Mouse (Mus musculus) embryonic facial prominence, embryonic 14.5 days (tissue): Measurements from ENCODE around the gene Map1b. TPM values are rescaled to one million over a fixed set of nuclear protein-coding genes. Genes with fewer than 3 reads are reported as not detected.

ENCODE experiments used
- ATAC-seq: fragments of 200-750 bp; cut with Nextera tagmentation; 2 replicates; pipeline ENCODE4 v1.8.0; 2017; ENCODE audit warnings: low read depth, moderate number of reproducible peaks, moderate TSS enrichment
- DNase-seq: peaks from one replicate; pipeline ENCODE4 v3.0.0-alpha.2; 2015; ENCODE audit warnings: low spot score
- H3K27ac ChIP-seq: fragments of 300-500 bp; sonication (generic); replicated peaks from 2 replicates; pipeline ENCODE4 v1.5.1; 2014; ENCODE audit warnings: low read depth, mild to moderate bottlenecking, low read length, moderate library complexity
- H3K27me3 ChIP-seq: fragments of 300-500 bp; sonication (generic); replicated peaks from 2 replicates; pipeline ENCODE4 v1.6.1; 2014; ENCODE audit warnings: low read length; ENCODE audit not compliant: control insufficient read depth, insufficient read depth
- H3K36me3 ChIP-seq: fragments of 300-500 bp; sonication (generic); 2 replicates; pipeline ENCODE4 v1.6.1; 2014; ENCODE audit warnings: low read length, mixed read lengths; ENCODE audit not compliant: control insufficient read depth, insufficient read depth
- H3K4me1 ChIP-seq: fragments of 300-500 bp; sonication (generic); 2 replicates; pipeline ENCODE4 v1.6.1; 2014; ENCODE audit warnings: antibody characterized with exemption, low read length; ENCODE audit not compliant: control insufficient read depth, insufficient read depth
- H3K4me2 ChIP-seq: fragments of 300-500 bp; sonication (generic); 2 replicates; pipeline ENCODE4 v1.6.1; 2014; ENCODE audit warnings: low read depth, mild to moderate bottlenecking, low read length, moderate library complexity, mixed read lengths
- H3K4me3 ChIP-seq: fragments of 300-500 bp; sonication (generic); 2 replicates; pipeline ENCODE4 v1.5.1; 2014; ENCODE audit warnings: low read depth, mild to moderate bottlenecking, low read length
- H3K9ac ChIP-seq: fragments of 300-500 bp; sonication (generic); 2 replicates; pipeline ENCODE4 v1.6.1; 2014; ENCODE audit warnings: low read depth, mild to moderate bottlenecking, low read length, moderate library complexity, mixed read lengths
- H3K9me3 ChIP-seq: fragments of 300-500 bp; sonication (generic); 2 replicates; pipeline ENCODE4 v1.6.1; 2016; ENCODE audit warnings: low read length; ENCODE audit not compliant: control insufficient read depth
- WGBS: fragments of 180-500 bp; shearing (Covaris S2); extraction: QIAGEN DNeasy Blood & Tissue Kit; methylation state at CpG from one replicate; pipeline ENCODE4 v1.1.7; 2014; 5-methylcytosine and 5-hydroxymethylcytosine counted together
- polyA plus RNA-seq: library from polyadenylated mRNA; unstranded; fragments of >200 nt; fragmentation: Nextera tagmentation; extraction: Ambion mirVana; gene quantifications from 2 replicates; pipeline ENCODE4 v1.2.1, GENCODE M21; 2014

Map1b gene
- polyA plus RNA-seq, 1 experiment from 2014 or later, result 203 TPM

DNA sequence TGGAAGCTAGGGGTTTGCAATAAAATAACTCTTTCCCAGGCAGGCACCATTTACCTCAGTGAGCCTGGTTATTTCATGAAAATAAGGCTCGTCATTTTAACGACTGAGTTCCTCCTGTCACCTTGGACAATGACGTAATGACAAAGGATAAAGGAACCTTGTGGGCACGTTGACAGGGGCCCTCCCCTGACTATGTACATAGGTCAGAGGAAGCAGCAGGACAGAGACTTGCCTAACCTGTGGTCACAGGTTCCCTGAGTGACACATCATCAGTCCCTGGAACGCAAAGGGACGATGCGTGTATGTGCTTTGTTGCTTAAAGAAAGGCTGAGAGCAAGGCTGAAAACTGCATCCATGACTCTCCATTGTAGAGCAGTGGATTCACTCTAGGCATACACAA, 13.4 kb downstream of the Map1b start:
- Histone ChIP-seq H3K4me2 (no peak overlapping the region), H3K9ac (no peak overlapping the region), H3K36me3 (0 out of 2 replicates have a peak, but pooled peaks cover 18% of the 10 kb centered on the region), H3K27ac (no peak overlapping the region), H3K27me3 (no peaks in the 10 kb centered on the region), H3K4me1 (peaks cover 41% of the 10 kb centered on the region), H3K4me3 (no peak overlapping the region), H3K9me3 (no peaks in the 10 kb centered on the region)
- 86% methylated on average over 7 of the region's 7 CpGs for WGBS
- DNase-seq (no peak), ATAC-seq (no peak)

DNA sequence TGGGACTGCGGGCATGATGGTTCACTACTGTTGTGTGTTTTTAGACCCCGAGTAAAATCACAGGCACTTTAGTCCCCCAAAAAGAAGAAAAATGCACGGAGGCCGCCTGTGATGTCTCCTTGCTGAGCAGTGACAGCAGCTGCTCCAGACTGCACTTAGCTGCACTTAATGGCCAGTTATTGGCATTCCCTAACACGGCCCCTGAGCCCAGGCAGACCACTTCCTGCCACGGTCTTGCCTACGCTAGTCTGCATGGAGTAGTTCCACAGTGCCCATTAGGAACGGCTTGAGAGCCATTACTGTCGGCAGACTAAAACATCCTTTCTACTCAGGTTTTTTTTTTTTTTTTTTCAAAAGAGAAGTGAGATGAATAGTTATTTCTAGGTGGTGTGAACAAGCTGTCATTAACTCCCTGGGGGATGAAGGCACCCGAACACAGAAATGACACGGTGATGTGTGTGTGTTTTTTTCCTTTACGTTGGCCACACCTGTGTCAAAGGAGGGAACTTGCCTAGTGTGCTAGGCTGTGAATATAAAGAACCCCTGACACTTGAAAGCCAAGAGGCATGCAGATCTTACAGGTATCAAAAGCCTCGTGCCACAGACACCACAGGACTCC, 14.1 kb downstream of the Map1b start:
- Histone ChIP-seq H3K4me2 (peak overlapping the region; percentile 0; the same call in 1 of the 2 replicates), H3K4me3 (no peak overlapping the region), H3K4me1 (peaks cover 39% of the 10 kb centered on the region), H3K9ac (no peak overlapping the region), H3K27ac (peak overlapping the region; percentile 65; the same call in 1 of the 2 replicates), H3K27me3 (no peaks in the 10 kb centered on the region), H3K9me3 (no peaks in the 10 kb centered on the region), H3K36me3 (0 out of 2 replicates have a peak, but pooled peaks cover 13% of the 10 kb centered on the region)
- peak; percentile 48; the same call in 1 of the 2 replicates for ATAC-seq
- peak; percentile 59 for DNase-seq
- WGBS, result 46% methylated on average over 13 of the region's 13 CpGs

DNA sequence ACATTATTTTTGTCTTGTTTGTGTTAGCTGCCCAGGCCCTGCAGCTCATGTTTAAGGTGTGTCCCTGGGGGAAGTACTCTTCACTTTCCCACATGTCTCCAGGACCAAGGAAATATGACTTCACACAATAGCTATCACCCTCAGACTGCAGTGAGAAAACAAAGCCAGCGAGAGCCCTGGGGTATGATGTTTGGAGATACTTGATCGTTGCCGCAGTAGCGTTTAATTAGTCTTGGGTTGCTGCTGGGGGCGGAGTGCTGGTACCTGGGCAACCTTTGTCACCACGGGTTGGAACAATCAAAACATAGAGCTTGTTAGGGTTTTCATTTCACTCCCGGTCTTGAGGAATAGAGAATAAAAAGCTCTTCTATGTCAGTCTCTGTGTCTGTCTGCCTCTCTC, 14.9 kb downstream of the Map1b start:
- Histone ChIP-seq H3K4me1 (peaks cover 34% of the 10 kb centered on the region), H3K4me3 (no peak overlapping the region), H3K36me3 (0 out of 2 replicates have a peak, but pooled peaks cover 10% of the 10 kb centered on the region), H3K27ac (peak overlapping the region; percentile 65; the same call in 1 of the 2 replicates), H3K27me3 (no peaks in the 10 kb centered on the region), H3K4me2 (no peak overlapping the region; the same call in 1 of the 2 replicates), H3K9ac (no peak overlapping the region), H3K9me3 (no peaks in the 10 kb centered on the region)
- 45% methylated on average over 7 of the region's 7 CpGs for WGBS
- DNase-seq (peak; percentile 76), ATAC-seq (peak; percentile 70)

DNA sequence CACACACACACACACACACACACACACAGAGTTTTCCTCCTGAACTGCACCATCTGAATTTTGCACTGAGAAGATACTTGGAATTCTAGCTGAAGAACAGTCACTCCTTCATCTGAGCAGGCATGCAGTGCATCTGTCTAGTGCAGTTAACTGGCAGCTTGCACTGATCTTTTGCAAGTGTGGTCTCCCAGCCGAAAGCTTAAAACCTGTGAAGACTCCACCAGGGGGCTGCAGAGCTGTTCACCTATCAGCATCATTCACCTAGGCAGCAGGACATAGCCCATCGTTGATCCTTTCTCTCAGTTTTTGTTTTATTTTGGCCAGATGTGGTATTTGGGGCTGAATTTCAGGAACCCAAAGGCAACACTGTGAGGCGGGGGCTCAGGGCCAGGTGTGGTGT, 15.7 kb downstream of the Map1b start:
- no peak overlapping the region for H3K27ac ChIP-seq
- WGBS, result 37% methylated on average over 3 of the region's 3 CpGs
- H3K4me1 ChIP-seq, result peaks cover 26% of the 10 kb centered on the region
- no peak overlapping the region for H3K4me2 ChIP-seq
- no peak overlapping the region for H3K4me3 ChIP-seq
- no peak overlapping the region for H3K9ac ChIP-seq
- H3K9me3 ChIP-seq, result no peaks in the 10 kb centered on the region
- 0 out of 2 replicates have a peak, but pooled peaks cover 10% of the 10 kb centered on the region for H3K36me3 ChIP-seq
- H3K27me3 ChIP-seq, result no peaks in the 10 kb centered on the region
- ATAC-seq (no peak), DNase-seq (no peak)

DNA sequence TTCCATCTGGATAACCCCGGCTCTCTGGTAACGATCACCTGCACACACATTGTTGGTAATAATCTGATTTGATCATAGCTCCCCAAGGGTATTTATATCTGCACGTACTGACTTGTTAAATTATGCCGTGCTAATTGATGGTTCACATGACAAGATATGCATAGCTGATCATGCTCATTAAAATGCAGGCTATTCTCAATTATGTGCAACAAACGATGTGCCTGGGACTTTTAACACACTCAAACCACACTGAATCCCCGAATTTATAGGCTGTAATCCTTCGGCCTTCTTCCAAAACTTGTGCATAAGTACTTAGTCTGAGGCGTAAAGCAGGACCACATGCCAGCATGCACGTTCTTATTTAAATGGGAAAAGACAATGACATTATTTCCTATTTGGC, 16.6 kb downstream of the Map1b start:
- Histone ChIP-seq H3K27ac (no peak overlapping the region), H3K4me1 (peaks cover 23% of the 10 kb centered on the region), H3K4me2 (no peak overlapping the region), H3K36me3 (0 out of 2 replicates have a peak, but pooled peaks cover 5% of the 10 kb centered on the region), H3K4me3 (no peak overlapping the region), H3K9ac (no peak overlapping the region), H3K9me3 (no peaks in the 10 kb centered on the region), H3K27me3 (no peaks in the 10 kb centered on the region)
- 81% methylated on average over 9 of the region's 9 CpGs for WGBS
- DNase-seq, result no peak
- no peak for ATAC-seq

DNA sequence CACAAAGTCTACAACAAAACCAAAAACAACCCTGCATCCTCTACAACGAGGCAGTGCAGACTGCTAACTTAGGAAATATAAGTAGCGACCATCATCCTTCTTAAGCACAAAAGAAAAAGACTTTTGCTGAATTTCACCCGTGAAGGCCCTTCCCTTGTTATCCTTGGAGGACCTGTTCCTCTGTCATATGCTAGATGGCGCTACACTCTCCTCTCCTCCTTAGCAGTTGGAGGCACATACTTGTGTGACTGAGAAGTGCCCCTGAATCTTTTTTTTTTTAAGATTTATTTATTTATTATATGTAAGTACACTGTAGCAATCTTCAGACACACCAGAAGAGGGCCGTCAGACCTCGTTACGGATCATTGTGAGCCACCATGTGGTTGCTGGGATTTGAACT, 20.2 kb downstream of the Map1b start:
- ATAC-seq (no peak), DNase-seq (no peak)
- WGBS, result 85% methylated on average over 7 of the region's 7 CpGs
- Histone ChIP-seq H3K4me1 (peaks cover 10% of the 10 kb centered on the region; the same call in 1 of the 2 replicates), H3K27ac (no peak overlapping the region), H3K27me3 (no peaks in the 10 kb centered on the region), H3K4me2 (no peak overlapping the region), H3K9ac (no peak overlapping the region), H3K9me3 (no peaks in the 10 kb centered on the region), H3K4me3 (no peak overlapping the region), H3K36me3 (no peaks in the 10 kb centered on the region)

DNA sequence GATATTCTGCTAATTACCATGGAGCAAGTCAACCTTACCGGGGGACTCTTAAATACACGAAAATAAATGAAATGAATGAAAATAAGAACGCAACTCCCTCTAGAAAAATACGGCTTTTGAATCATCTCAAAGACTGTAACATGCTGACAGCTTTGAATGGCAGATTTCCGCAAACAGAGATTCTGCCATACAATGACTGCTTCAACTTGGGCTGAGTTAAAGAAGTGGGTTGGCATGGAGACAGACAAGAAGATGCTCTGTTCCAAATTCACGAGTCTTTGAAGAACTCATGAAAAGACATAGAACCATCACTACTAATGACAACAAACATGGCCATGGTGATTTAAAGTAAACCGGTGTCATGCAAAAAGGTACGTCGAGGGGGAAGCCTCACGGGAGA, 21.9 kb downstream of the Map1b start:
- Histone ChIP-seq H3K4me1 (peaks cover 10% of the 10 kb centered on the region; the same call in 1 of the 2 replicates), H3K4me3 (no peak overlapping the region), H3K9me3 (no peaks in the 10 kb centered on the region), H3K9ac (no peak overlapping the region), H3K4me2 (no peak overlapping the region), H3K27ac (no peak overlapping the region), H3K36me3 (no peaks in the 10 kb centered on the region), H3K27me3 (no peaks in the 10 kb centered on the region)
- DNase-seq (no peak), ATAC-seq (no peak)
- 78% methylated on average over 10 of the region's 10 CpGs for WGBS

DNA sequence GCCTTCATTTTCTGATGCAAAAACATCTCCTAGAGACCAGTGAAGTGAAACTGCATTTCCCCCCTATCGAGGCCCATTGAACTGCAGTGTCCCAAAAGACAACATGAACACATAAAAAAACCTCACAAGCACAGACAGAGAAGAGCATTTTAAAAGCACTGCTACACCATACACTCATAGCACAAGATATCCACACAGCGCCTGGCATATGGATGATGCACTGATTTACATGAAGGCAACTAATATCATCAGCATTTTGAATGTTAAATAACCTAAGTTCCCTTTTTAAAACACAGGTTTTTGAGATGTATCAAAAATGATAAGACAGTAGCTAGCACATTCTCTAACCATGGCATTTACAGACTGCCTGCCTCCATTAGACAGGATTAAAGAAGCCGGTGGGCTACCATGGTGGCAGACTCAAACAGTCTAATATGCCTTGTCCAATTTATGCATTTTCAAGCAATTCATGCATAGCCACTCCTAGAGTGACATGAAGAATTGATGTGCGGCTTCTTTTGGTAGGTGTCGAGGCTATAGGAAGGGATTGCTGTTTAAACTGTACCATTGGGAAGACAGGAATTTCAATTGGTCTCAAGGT, 22.9 kb downstream of the Map1b start:
- H3K9me3 ChIP-seq, result no peaks in the 10 kb centered on the region
- ATAC-seq (no peak), DNase-seq (no peak)
- no peak overlapping the region for H3K9ac ChIP-seq
- H3K27ac ChIP-seq, result no peak overlapping the region
- H3K36me3 ChIP-seq, result no peaks in the 10 kb centered on the region
- no peak overlapping the region for H3K4me3 ChIP-seq
- H3K4me1 ChIP-seq, result peaks cover 10% of the 10 kb centered on the region; the same call in 1 of the 2 replicates
- H3K27me3 ChIP-seq, result no peaks in the 10 kb centered on the region
- 77% methylated on average over 5 of the region's 5 CpGs for WGBS
- H3K4me2 ChIP-seq, result no peak overlapping the region
